Mouse (Mus musculus) G1E (cell line): Measurements from ENCODE around the gene Scarf1.

Source experiments
- CTCF ChIP-seq: IDR thresholded peaks from 2 replicates; pipeline ENCODE4 v1.5.1; 2012; ENCODE audit warnings: low read depth, low read length, inconsistent platforms, mixed read lengths
- GATA1 ChIP-seq: IDR thresholded peaks from 2 replicates; pipeline ENCODE4 v1.6.1; 2012; ENCODE audit warnings: borderline replicate concordance, low read length, inconsistent platforms, mixed read lengths
- GATA2 ChIP-seq: IDR thresholded peaks from 2 replicates; pipeline ENCODE4 v1.6.1; 2012; ENCODE audit warnings: low read depth, low read length, inconsistent platforms, borderline replicate concordance
- POLR2AphosphoS5 ChIP-seq: IDR thresholded peaks from 2 replicates; pipeline ENCODE4 v1.6.1; 2012; ENCODE audit warnings: low read depth, low read length, inconsistent platforms; ENCODE audit not compliant: insufficient replicate concordance
- TAL1 ChIP-seq: conservative IDR thresholded peaks from 2 replicates; pipeline ENCODE4 v1.6.1; 2012; ENCODE audit warnings: low read depth, low read length, inconsistent platforms, mixed read lengths

GRCm38 (mm10) chr11:75575560-75576123, 62.3 kb downstream of the Scarf1 start:
- TF ChIP-seq CTCF (no peak), GATA1 (no peak), GATA2 (no peak), TAL1 (no peak), POLR2AphosphoS5 (no peak)
